Mouse (Mus musculus): ENCODE results near the gene Gucd1.
"Not testable (repeated sequence)": the region's sequence is repeated elsewhere in the genome, so short reads cannot be mapped to it uniquely, and the experiment has no call there.

Gucd1 gene

DNA sequence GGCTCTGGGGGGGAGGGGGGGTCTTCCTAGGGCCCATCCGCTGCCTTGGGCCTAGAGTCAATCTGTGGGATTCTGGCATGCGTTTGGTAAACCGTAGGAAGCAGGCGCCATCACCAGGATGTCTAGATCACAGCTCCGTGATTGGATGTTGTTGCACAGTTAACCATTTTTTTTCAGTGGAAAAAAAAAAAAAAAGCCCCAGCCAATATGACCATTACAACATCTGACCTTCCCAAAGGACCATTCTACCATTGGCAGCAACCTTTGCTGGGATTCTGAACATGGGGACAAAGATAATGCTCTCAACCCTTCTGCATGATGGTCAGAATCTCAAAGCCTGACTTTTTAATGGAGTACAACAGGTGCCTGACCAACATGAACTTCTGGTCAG is 87.6 kb downstream of the Gucd1 start:
- DNase-seq (ENCODE audit: low spot score), result no peak

DNA sequence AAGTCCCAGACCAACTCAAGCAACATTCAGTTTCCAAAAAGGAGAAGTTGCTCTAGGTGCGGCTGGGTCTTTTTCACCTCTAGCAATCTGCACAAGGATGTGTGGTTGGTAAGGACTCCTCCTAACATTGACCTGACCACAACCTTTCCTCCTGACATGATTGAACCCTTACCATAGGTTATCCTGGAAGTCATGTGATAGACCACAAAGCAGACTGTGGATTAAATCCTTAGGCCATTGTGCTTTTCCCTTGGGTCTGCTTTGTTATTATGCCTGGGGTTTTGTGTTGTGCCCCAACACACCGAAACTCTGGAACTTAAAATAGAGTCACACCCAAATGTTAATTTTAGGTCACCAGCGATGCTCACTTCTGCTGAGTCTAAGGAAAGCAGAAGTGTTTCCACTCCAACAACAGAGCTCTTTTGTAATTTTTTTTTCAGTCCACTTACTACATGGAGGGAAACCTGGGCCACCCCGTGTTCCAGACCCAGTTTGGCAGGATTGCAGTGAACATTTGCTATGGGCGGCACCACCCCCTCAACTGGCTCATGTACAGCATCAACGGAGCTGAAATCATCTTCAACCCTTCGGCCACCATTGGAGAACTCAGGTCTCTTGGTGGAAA is 88.1 kb downstream of the Gucd1 start:
- DNase-seq (ENCODE audit: low spot score), result peak; percentile 18

DNA sequence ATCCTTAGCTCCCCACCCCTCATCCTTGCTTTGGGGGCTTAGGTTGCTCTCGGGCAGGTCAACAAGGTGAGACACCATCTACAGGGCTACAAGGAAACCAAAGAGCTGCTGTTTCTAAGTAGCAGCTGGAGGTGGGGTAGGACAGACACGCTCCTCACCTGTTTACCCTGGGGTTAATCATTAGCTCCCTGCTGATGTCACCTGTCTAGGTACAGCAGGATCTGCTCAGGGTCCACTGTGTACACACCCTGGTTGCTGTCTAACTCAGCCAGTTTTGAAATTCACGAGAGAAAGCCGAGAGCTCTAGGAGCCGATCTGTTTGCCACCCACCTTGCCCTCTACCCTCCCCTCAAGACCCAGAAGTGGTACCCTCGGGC is 88.8 kb downstream of the Gucd1 start:
- DNase-seq (ENCODE audit: low spot score), result no peak

DNA sequence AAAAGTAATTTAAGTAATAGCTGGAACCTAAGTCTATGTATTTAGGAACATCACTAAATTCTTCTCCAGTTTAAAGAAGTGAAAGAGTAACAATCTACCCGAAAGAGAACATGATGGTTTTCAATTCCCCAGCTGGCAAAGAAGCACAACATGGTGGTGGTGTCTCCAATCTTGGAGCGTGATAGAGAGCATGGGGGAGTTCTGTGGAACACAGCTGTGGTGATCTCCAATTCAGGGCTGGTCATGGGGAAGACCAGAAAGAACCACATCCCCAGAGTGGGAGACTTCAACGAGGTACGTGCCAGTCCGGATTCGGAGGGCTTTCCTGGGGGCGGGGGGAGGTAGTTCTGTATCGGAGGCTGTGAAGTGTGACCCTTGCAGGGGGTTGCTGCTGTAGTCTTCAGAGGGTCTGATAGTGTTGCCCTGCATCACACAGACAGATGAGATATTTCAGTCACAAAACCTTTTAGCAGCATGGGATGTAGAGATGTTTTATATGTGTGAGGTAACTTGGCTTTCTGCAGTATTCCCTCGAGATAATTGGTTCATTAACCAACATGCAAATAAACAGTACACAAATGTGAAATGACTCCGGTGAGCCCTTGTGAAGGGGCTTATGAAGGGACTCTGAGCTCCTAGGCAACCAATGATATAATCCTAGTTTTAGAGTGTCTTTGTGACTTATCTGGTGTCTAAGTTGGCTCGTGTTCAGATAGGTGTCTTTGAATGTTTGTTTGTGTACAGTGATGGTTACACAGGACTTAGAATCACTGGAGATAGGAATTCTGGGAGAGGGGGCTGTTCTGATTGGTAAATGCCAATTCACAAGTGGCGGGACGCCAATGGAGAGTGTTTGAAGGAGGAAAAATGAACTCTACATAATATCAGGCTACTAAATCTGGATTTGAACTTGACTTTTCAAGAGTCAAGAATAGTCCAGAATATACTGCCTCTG is 89.4 kb downstream of the Gucd1 start:
- no peak for DNase-seq (ENCODE audit: low spot score)

DNA sequence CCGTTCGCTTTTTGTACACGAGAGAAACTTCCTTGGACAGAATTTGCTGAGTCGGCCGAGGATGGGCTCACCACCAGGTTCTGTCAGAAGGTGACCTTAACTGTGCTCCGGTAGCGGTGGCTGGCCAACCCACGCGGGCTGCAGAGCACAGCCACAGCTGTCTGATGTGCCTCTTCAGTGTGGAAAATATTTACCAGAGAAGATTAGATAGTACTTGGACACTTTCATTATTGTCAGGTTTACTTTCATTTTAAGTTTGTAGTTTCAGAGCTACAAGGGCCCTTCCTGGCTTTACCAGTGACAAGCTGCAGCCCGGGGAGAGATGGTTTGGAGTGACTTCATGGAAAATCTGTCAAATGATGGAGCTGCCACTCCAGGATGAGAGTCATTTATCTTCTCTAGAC is 93.3 kb downstream of the Gucd1 start:
- DNase-seq (ENCODE audit: low spot score), result no peak

DNA sequence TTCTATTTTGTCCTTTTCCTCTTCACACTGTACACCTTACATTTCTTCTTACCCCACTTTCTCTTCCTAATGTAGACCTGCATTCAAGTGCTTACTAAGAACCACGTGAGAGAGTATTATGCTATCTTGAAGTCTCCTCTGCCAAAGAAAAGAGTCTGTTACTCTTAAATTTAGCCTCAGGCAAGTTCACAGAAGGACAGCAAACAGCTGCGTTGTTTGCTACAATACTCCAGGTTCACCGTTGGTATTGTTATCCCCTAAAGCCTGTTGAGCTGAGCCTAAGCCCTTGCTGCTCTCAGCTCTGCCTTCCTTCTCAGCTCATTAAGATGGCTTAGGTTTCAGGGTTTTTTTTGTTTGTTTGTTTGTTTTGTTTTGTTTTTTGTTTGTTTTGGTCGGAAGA is 99.0 kb downstream of the Gucd1 start:
- no peak for DNase-seq (ENCODE audit: low spot score)

DNA sequence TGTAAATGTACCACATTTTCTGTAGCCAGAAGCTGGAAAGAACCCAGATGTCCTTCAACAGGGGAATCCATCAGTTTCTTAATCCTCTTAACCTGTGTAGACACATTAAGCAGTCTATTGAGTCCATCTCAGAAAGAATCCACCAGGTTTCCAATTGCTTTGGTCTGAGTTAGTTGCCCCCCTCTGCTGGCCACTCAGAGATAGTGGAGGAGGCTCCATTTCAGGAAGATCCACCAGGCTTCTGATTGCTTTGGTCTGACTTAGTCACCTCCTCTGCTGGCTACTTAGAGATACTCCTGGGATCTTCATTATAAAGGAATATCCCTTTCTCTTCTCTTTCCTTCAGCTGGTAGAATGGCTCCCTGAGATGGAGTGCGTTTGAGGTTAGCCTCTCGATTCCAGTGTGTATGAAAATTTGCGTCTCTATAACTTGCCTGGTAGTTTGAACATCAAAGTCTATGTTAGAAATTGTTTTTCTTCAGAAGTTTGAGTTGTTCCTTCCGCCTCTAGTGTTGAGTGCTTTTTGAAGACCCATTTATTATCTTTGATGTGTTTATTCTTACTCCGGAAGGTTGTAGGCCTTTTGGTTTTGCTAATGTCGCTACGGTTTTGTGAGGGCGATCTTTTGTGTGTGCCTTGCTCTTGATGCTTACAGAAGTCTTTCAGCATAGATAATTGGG is 100.3 kb downstream of the Gucd1 start:
- no peak for DNase-seq (ENCODE audit: low spot score)

DNA sequence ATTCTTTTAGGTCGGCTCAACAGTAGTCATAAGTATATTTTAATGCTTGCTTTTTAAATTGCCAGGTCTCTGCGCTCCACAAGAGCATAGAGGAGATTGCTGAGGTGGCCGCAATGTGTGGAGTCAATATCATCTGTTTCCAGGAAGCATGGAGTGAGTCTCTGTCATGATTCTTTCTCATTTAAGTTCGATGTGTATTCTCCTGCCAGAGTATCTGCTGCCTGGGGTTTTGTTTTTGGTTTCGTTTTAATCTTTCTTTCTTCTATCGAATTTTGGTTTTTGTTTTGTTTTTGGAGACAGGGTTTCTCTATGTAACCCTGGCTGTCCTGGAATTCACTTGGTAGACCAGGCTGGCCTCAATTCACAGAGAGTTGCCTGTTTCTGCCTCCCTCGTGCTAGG is 102.8 kb downstream of the Gucd1 start:
- no peak for DNase-seq (ENCODE audit: low spot score)

DNA sequence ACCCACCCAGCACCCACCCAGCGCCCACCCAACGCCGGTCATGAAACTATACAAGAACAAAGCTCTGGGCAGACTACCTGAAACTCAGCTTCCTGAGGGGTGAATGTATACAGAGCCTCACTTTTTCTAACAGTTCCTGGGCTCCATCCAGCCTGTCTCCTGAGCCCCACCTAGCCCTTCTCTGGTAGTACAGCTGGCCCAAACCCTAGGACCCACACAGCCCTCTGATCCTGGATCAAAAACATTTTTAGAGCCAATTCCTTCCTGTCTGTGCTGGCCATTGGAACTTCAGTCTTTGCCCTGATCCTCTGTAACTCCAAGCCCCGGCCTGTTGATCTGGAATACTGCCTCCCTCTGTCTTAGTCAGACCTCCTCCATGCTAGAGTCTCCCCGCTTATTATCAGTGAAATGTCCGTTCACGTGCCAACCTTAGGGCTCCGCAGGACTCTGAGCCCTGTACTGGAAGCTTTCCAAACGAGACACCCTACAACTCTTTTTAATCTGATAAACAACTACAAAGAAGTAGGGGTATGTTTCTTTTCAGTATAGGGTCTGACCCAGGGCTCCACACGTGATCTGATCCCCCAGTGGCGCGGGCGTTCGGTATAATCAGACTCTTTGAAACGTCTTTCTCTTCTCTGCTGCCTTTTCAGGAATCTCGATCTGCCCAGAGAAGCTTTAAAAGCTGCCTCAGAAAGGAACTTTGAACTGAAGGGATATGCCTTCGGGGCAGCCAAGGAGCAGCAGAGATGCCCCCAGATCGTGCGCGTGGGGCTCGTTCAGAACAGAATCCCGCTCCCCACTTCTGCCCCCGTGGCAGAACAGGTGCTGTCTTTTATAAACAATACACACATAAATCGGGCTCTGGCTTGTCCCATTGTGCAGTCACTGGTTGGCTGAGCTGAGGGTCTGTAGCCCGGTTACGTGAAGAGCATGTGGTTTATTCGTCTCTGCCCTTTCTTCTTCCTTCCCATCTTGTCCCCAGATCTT is 105.4 kb downstream of the Gucd1 start:
- no peak for DNase-seq (ENCODE audit: low spot score)

DNA sequence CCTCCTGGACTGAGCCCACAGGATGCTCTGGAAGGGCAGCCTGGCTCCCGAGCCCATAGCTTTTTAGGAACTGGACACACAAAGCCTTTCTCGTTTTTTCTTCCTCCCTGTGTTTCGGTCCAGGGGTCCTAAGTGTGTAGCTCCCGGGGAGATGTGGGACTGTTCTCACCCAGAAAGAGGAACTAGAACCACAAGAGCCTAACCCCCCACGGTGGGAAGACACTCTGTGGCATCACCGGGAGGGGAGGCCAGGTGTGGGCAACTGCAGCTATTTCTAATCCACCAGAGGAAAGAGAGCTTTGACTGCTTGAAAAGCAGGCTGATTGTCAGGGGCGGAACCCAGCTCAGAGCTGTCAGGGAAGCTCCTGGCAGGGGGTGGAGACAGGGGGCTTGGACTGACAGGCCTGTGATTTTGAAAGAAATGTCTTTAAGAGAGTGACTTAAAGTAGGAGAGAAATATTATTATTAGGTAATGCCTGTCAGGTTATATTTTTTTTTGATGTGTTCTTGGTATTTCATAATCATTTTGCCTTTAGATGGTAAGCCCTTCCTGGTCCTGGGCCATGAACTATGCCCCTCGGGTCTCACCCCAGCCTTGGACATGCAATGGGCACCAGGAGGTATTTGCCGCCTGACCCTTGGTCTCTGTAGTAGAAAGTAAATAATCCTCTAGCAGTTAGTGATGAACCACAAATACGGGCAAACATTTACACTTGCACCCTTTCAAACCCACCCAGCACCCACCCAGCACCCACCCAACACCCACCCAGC is 106.2 kb downstream of the Gucd1 start:
- not testable (repeated sequence) for DNase-seq (ENCODE audit: low spot score)

DNA sequence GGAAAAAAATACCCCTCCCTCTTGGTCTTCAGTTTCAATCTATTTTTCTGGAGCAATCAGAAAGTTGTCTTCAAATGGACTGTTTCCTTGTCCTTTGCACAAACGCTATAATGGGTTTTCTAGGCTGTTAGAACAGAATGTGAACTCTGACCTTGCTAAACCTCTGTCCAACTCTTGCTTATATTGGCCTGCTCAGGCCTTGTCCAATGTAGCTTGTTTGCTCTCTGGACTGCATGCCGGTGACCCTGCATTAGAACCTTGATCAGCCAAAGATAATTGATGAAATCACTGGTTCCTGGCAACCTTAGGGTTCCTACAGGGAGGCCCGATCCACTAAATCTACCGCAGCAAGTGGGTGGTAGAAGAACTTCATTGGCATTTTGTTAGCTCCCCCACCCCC is 110.0 kb downstream of the Gucd1 start:
- DNase-seq (ENCODE audit: low spot score), result no peak

DNA sequence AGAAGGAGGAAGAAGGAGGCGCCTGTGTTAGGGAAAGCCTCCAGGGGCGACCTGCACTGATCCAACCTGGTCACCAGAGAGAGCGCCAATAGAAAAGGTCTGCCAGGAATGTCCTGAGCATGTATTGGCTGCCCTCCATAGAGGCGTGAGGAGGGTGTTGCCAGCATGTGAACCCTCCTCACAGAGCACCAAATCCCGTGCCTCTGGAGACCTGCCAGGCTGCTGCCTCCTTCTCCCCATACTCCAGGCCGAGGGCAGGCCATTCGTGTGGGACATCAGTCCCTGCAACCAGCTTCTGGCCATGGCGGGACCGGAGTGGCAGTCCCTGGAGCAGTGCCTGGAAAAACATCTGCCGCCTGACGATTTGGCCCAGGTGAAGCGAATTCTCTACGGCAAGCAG is 111.0 kb downstream of the Gucd1 start:
- DNase-seq (ENCODE audit: low spot score), result no peak

DNA sequence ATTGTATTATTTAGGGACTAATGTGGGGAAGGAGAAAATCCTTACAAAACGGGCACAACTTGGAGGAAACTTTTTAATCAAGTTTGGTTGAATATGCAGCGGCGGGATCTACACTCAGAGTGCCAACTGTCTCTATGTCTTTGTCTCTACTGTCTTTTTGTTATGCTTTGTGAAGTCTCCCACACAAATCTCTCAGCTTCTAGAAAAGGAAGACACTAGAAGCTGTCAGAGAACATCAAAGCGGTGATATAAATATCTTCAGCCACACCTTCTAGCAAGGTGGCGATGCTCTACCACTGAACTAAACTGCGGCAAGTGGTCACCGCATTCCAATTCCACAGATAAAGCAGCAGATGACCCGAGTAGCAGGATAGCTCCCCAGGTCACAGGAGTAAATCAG is 111.9 kb downstream of the Gucd1 start:
- no peak for DNase-seq (ENCODE audit: low spot score)

DNA sequence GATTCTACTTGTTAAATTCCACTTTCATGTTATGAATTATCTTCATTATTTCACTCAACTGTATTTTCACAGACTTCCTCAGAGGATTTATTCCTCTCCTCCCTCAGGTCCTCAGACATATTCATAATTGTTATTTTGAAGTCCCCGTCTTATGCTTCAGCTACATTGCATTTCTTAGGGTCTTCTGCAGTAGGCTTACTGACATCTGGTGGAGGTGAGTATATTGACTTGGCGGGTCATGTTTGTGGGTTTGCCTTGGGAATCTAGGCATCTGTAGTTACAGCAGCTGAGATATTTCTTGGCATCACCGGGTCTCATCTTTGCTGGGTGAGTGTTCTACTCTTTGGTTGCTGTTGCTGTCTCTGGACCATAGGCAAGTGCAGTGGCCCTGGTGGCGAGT is 116.8 kb downstream of the Gucd1 start, which contains the start of gene Upb1:
TSS of gene Upb1 (plus strand) at position 158 of the 400 bp plus-strand sequence.
- no peak for DNase-seq (ENCODE audit: low spot score)

DNA sequence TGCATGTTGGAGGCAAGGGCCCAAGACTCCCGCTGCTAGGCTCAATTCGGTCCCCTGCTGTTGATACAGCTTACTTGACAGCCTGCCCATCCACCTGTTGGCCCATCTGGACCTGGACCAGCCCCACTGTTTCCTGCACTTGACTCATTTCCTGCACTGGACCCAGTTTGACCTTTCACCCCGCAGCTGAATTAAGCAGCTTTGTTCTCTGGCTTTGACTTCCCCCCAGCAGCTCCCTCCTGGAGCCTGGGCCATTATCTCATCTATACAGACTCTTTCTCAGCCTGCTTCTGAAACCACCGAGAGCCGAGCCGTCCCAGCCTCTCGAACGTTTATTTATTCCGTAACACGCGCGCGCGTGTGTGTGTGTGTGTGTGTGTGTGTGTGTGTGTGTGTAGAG is 120.8 kb downstream of the Gucd1 start:
- DNase-seq (ENCODE audit: low spot score), result no peak

DNA sequence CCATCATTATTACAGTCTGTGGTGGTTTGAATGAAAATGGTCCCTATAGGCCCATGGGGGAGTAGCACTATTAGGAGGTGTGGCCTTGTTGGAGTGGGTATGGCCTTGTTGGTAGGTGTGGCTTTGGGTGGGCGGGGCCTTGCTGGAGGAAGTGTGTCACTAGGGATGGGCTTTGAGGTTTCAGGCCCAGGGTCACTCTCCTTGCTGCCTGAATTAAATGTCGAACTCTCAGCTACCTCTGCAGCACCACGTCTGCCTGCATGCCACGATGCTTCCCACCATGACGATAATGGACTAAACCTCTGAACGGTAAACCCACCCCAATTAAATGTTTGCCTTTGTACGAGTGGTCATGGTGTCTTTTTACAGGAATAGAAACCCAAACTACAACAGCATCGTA is 123.0 kb downstream of the Gucd1 start:
- no peak for DNase-seq (ENCODE audit: low spot score)

DNA sequence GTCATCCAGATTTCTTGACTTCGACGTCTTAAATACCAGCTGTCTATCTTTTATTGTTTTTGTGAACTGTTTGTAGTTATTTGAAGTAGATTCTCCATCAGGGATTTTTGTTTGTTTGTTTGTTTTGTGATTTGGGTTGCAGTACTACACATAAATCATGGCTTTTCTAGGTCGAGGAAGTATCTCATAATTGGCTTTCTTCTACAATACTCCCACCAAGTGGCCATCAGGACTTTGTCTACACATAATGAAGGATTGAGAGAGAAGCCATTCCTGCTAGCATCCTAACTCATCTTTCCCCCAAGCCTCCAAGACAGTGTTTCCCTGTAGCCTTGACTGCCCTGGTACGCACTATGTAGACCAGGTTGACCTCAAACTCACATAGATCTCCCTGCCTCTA is 126.9 kb downstream of the Gucd1 start:
- no peak for DNase-seq (ENCODE audit: low spot score)

DNA sequence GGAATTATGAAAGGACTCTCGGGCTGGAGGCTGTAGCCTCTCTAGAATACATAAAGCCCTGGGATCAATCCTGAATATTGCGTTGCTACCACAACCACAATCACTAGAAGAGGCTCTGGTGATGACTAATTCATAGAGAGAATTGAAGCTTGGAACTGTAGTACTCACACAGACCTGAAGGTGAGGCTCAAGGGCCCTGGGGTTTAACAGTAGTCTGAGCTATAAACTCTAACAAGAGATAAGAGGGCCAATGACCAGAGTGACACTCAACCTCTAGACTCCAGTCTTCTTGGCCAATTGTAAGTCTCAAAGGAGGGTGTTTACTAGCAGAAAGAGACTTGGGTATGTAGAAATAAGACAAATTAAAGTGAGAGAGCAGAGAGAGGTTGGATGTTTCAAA is 127.6 kb downstream of the Gucd1 start:
- DNase-seq (ENCODE audit: low spot score), result no peak

DNA sequence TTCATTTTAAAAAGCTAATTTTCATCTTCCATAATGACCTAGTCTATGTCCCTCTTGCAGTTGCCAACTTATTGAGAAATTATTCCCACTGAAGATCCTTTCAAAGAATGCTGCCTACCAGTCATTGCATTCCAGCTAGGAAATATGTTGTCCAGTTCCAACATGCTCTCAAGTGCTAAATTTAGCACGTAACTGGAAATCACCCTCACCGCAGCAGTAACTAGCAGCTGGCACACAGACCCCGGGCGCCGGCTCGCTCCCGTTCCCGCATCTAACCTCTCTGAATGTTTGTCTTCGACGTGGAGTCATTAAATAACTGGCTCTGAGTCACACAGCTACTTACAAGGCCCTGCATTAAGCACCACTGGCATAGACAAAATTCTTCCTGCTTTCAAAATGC is 139.1 kb downstream of the Gucd1 start:
- DNase-seq (ENCODE audit: low spot score), result no peak

DNA sequence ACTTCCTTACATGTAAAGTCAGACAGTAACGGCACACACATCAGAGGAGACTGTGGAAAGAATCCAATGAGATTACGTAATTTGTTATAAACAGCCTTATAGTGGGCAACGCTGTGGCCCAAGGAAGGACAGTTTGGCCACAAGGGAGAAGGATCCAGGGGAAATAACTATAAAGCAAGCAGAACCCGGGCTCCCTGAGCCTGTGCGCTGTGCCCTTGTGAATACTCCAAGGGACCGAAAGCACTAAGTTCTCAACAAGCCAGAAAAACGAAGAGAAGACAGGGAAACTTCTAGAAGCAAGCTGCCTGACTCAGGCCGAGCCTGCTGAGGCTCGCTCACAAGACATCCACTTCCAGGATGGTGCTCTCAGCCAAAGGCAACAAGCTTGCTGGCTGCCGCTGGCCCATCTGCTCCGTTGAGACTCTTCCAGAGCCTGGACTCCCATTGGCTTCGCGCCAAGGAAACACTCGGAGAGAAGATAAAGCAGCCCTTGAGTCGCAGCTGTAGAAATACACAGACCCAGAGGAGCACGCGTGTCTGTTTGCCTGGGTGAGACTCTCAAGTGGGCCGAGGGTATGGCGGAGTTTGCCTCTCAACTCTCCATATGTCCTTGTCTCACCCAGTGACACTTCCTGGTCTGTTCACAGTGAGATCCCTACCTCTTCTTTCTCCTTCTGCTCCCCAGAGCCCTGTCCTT is 144.0 kb downstream of the Gucd1 start:
- not testable (repeated sequence) for DNase-seq (ENCODE audit: low spot score)
